Comparison of ENCODE assay signal across 7 mouse cellular contexts in genomic region chr3:119949620-119950019, GRCm38 (mm10).
A peak's percentile ranks its signal among the peaks of the same experiment; 100 is the strongest.
DNase-seq lines count a peak whose midpoint lies in the region; ATAC-seq and TF ChIP-seq lines count a peak whose summit lies in the region.

No protein-coding gene starts in this region.

- peak overlapping the region; percentile 58 for H3K4me2 ChIP-seq in forebrain, embryonic 13.5 days
- H3K4me2 ChIP-seq in limb, embryonic 11.5 days (ENCODE audit: low read depth, severe bottlenecking): peak overlapping the region; percentile 49
- peak overlapping the region; percentile 58 for H3K4me2 ChIP-seq in neural tube, embryonic 15.5 days

- WGBS in forebrain, embryonic 13.5 days: 4% methylated on average over 7 of the region's 7 CpGs
- WGBS in limb, embryonic 11.5 days: 16% methylated on average over 7 of the region's 7 CpGs
- 8% methylated on average over 7 of the region's 7 CpGs for WGBS in neural tube, embryonic 15.5 days

- H3K4me3 ChIP-seq in left cerebral cortex, adult 2 months: peak overlapping the region; percentile 26; the same call in 1 of the 2 replicates
- H3K4me3 ChIP-seq in forebrain, embryonic 13.5 days: peak overlapping the region; percentile 25
- H3K4me3 ChIP-seq in limb, embryonic 11.5 days (ENCODE audit: low read depth, low read length): 0 out of 2 replicates have a peak overlapping the region, but pooled peaks have one; percentile 14
- H3K4me3 ChIP-seq in neural tube, embryonic 15.5 days (replicated peaks): peak overlapping the region; percentile 33

- peak; percentile 85 for ATAC-seq in forebrain, embryonic 13.5 days
- peak; percentile 76; the same call in 1 of the 2 replicates for ATAC-seq in limb, embryonic 11.5 days (ENCODE audit: insufficient number of reproducible peaks, low FRiP score, low TSS enrichment, low read depth)
- ATAC-seq in neural tube, embryonic 15.5 days (ENCODE audit: low FRiP score): peak; percentile 76

- peak overlapping the region; percentile 34; the same call in 1 of the 2 replicates for H3K9ac ChIP-seq in forebrain, embryonic 13.5 days
- H3K9ac ChIP-seq in limb, embryonic 11.5 days (ENCODE audit: low read length): no peak overlapping the region
- no peak overlapping the region for H3K9ac ChIP-seq in neural tube, embryonic 15.5 days (replicated peaks)

- H3K4me1 ChIP-seq in forebrain, embryonic 13.5 days: peaks cover 54% of the 10 kb centered on the region
- H3K4me1 ChIP-seq in limb, embryonic 11.5 days (ENCODE audit: control insufficient read depth, insufficient read depth, low read length): no peaks in the 10 kb centered on the region; the same call in 1 of the 2 replicates
- H3K4me1 ChIP-seq in neural tube, embryonic 15.5 days: peaks cover 25% of the 10 kb centered on the region

- no peak for TF ChIP-seq CTCF in left cerebral cortex, adult 2 months (IDR thresholded peaks at IDR 0.05)

- DNase-seq in left cerebral cortex, adult 2 months (ENCODE audit: extremely low spot score in 1 of 2, low spot score in 2 of 2): no peak
- DNase-seq in left cerebral cortex, postnatal 25 days (ENCODE audit: low spot score in 2 of 2): no peak
- peak; percentile 58 for DNase-seq in limb, embryonic 11.5 days (ENCODE audit: low spot score)
- DNase-seq in spleen, adult 18-20 months: no peak
- DNase-seq in urinary bladder, adult 2 months (ENCODE audit: low spot score): no peak

- H3K36me3 ChIP-seq in forebrain, embryonic 13.5 days (ENCODE audit: poor library complexity, severe bottlenecking): no peaks in the 10 kb centered on the region
- no peaks in the 10 kb centered on the region for H3K36me3 ChIP-seq in limb, embryonic 11.5 days (ENCODE audit: control insufficient read depth, insufficient read depth, low read length)
- H3K36me3 ChIP-seq in neural tube, embryonic 15.5 days: no peaks in the 10 kb centered on the region

- no peaks in the 10 kb centered on the region for H3K27me3 ChIP-seq in forebrain, embryonic 13.5 days
- H3K27me3 ChIP-seq in limb, embryonic 11.5 days (ENCODE audit: control insufficient read depth, insufficient read depth, low read length): no peaks in the 10 kb centered on the region
- no peaks in the 10 kb centered on the region for H3K27me3 ChIP-seq in neural tube, embryonic 15.5 days (replicated peaks)

- intact Hi-C loops in left cerebral cortex, adult 2 months (cut with DNase I): loop anchor here (2.0 to 5.0 kb wide), 2 partner anchors 163 to 1153 kb away; no protein-coding TSS in a partner anchor
- intact Hi-C loops in left cerebral cortex, postnatal 25 days (cut with DNase I): loop anchor here (5.0 kb wide), 1 partner anchor 167 kb away; the partner anchor contains the start of gene Ptbp2

- peak overlapping the region; percentile 50; the same call in 1 of the 2 replicates for H3K27ac ChIP-seq in left cerebral cortex, adult 2 months
- H3K27ac ChIP-seq in forebrain, embryonic 13.5 days: peak overlapping the region; percentile 81
- no peak overlapping the region for H3K27ac ChIP-seq in limb, embryonic 11.5 days (replicated peaks; ENCODE audit: low read depth, low read length)
- peak overlapping the region; percentile 63; the same call in 1 of the 2 replicates for H3K27ac ChIP-seq in neural tube, embryonic 15.5 days (replicated peaks)

- no peaks in the 10 kb centered on the region for H3K9me3 ChIP-seq in forebrain, embryonic 13.5 days (replicated peaks)
- H3K9me3 ChIP-seq in limb, embryonic 11.5 days (ENCODE audit: control insufficient read depth, low read length): no peaks in the 10 kb centered on the region
- no peaks in the 10 kb centered on the region for H3K9me3 ChIP-seq in neural tube, embryonic 15.5 days (replicated peaks)
